Mouse (Mus musculus) 3T3-L1 (cell line): ENCODE data around the gene Olfr1361.
A peak's percentile ranks its signal among the peaks of the same experiment; 100 is the strongest.

Experiments used
- DNase-seq: peaks from one replicate; pipeline ENCODE4 v3.0.0-alpha.2; 2015; ENCODE audit warnings: low read depth, low spot score

The Olfr1361 gene

DNA sequence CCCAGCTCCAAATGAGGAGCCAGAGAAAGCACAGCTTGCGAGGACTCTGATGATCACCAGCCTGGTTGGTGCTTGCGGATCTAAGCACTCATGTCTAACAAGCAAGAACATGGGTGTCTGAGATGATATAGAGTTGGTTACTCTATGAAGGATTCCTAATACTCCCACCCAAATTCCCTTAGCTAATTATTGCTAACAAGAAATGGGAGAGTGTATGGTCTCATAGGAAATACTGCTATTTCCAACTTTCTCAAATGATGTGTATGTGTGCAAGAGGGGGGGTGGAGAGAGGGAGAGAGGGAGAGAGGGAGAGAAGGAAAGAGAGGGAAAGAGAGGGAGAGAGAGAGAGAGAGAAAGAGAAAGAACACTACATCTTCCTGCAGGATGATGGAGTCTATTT is at the start of gene Olfr1361:
Gene Olfr1361, minus strand, starts transcription at position 101 of the 400 bp plus-strand sequence.
- no peak for DNase-seq

- DNase-seq = peak; percentile 32
These were observed 48.5 kb upstream of the Olfr1361 start for GRCm38 (mm10) chr13:21711698-21712097.

GRCm38 (mm10) chr13:21710821-21711525 is 47.8 kb upstream of the Olfr1361 start:
- peak; percentile 81 for DNase-seq

- peak; percentile 91 for DNase-seq
These were observed 47.0 kb upstream of the Olfr1361 start for GRCm38 (mm10) chr13:21710031-21710711.

- DNase-seq = no peak
These were observed 43.5 kb upstream of the Olfr1361 start for GRCm38 (mm10) chr13:21706669-21707068.

- no peak for DNase-seq
These were observed 34.6 kb upstream of the Olfr1361 start, which contains the start of gene Olfr1359 for GRCm38 (mm10) chr13:21697811-21698210. Gene Olfr1359, plus strand, starts transcription at chr13:21698111.

DNA sequence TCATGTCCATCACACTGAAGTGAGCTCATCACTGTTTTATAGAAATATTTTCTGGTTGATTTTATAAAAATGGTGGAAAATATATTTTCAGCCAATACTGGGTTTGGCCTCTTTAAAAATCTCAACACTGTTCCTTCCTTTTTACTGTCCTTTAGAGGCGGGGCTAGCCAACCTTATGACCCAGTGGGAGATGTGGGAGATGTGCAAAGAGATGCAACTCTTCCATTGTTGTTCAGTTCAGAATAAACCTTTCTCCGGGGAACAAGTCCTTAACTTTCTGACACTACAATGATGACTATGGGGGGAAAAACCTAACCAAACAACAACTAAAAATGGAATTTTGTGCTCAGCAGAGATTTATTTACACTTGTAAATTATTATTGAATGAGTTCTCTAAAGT is 14.1 kb upstream of the Olfr1361 start, which contains the start of gene Olfr1360:
Gene Olfr1360, minus strand, starts transcription at position 101 of the 400 bp plus-strand sequence.
- no peak for DNase-seq

GRCm38 (mm10) chr13:21642418-21642817 is 20.8 kb downstream of the Olfr1361 start, which contains the start of gene Olfr11:
Gene Olfr11, minus strand, starts transcription at chr13:21642518.
- DNase-seq = no peak

DNA sequence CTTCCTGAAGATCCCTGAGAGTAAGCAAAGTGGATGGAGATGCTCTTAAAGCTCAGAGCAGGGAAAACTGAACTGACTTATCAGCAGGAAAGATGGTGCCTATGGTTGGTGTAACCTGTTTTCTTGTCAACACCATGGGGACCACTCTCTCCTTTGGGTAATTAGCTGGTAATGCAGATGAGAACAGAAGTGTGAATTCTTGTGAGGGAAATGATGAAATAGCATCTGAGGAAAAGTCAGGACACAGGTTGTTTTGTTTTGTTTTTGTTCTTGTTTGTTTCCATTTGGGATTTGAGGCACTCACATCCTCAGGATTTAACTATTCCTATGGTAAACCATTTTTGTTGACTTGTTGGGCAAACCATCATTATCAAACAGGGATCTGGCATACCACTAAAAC is 49.3 kb downstream of the Olfr1361 start, which contains the start of gene Olfr1362:
Gene Olfr1362, minus strand, starts transcription at position 101 of the 400 bp plus-strand sequence.
- no peak for DNase-seq
